Mouse (Mus musculus): Measurements from ENCODE around the gene Ddx47. TPM values are rescaled to one million over a fixed set of nuclear protein-coding genes. Genes with fewer than 3 reads are reported as not detected.

The Ddx47 gene
- 10 to 100 TPM; 58.5 to 71.2 (median 60.2) TPM for total RNA-seq (2022)

DNA sequence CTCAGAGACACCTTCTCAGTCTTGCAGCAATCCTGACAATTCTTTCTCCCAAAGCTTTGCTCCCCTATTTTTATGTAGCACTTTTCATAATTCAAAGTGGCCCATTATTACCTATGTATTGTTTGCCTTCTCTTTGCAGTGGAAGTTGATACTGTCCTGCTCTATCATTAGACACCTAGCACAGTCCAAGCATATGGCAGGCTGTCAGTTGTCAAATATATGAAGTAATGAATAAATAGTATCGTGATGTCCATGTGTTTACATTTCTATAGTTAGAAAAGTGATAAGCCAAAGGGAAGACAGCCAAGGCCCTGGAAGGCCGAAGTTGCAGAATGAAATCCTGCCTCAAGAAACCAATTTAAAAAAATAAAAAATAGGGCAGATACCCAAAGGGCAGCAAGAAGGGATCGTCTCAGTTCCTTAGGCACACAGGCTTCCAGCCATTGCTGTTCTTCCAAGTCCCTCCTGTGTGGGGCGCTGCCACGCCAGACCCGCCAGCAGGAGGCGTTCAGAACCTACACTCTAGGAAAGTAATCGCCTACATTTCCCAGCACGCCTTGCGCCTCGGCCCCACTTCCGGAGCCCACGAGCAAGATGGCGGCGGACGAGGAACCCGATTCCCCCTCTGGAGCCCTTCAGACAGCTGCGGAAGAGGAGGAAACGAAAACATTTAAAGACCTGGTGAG, at the start of gene Ddx47:
Ddx47 (plus strand) TSS at position 565 of the 686 bp plus-strand sequence.
- DNase-seq (ENCODE audit: low spot score in 2 of 2) = peak; percentile 91 to 95

DNA sequence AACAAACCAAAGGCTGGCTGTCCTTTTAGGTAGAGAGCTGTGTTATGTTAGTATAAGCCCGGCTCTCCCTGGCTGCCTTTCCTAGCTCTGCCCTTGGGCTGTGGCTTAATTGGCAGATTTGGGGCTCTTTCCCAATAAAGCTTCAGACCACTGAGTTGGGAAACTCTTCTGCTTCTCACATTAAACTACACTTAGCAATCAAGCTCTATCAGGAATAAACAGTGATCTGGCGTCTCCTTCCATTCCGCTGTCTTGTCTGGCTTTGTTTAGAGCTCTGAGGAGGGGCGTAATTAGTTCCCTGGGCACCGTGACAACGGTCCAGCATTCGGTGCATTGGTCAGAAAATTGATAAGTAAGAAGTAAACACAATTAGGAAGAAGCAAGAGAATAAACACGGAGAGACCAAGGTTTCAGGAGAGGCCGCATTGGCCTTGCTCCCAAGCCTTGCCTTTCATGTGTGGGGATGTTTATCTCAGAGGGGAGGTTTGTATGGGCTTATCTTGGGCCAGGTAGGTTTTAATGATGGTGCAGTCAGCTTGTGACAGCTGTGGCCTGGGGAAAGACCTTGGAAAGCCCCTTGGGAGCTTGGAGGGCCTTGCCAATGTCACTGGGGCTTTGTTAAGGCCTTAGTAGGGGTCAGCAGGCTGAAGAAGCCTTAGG, 49.4 kb upstream of the Ddx47 start:
- no peak for DNase-seq (ENCODE audit: low spot score in 2 of 2)

DNA sequence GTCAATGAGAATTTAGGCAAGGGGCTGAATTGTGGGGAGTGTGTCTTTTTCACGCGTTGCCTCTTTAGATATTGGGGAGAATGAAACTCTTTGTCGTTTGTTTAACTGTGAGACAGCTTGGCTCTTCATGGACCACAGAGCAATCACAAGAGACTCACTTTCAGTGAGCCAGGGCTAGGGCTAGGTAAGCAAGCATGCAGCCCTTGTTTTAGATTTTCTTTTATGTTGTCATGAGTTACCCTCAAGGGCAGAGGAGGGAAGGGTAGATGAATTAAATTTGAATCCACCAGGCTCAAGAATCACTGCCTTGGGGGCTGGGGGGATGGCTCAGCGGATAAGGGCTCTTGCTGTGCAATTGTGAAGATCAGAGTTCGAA, 48.9 kb upstream of the Ddx47 start:
- no peak for DNase-seq (ENCODE audit: low spot score in 2 of 2)

DNA sequence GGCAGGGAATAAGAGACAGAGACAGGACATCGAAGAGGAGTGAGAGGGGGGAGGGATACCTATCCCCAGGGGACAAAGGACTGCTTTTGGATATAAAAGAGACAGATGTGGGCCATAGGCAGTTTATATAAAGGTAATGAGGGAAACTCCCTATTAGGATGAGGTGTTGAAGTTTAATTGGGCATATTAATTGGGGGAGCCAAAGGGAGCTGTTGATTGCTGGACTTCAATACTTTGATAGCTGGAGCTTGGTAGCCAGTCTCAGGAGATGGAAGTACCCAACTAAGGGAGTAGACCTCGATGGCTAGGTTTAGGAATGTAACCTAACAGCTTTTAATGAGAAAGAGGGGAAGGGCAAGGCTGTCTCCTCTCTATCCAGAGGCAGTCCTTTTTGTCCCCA, 47.5 kb upstream of the Ddx47 start:
- DNase-seq (ENCODE audit: low spot score in 2 of 2) = no peak

DNA sequence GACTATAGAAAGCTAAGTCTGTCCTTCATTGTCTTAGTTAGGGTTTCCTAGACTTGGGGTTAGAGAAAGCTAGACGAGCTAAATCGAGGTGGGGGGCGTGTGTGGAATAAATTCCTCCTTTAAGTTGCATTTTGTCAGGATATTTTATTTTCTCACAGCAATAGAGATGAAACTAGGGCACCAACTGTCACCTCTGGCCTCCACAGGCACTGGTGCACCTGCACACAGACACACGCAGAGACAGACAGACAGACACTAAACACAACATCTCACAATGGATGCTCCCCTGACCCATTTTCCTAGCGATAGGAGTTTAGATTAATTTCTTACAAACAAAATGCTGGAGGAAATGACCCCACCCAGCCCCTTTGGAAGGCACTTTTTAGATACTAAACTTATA, 44.7 kb upstream of the Ddx47 start:
- no peak for DNase-seq (ENCODE audit: low spot score in 2 of 2)

DNA sequence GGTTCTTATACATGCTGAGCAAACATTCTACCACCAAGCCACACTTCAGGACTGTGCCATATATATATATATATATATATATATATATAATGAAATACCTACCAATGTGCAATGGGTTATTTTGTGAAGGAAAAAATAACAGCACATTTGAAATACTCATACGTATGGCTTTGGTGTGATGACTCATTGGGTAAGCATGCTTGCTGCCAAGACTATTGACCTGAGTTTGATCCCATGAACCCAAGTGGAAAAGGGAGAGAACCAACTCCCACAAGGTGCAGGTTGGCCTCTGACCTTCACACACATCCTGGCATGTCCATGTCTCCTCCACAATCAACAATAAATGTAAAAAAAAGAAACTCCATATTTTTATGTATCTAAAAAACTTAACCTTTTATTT, 43.1 kb upstream of the Ddx47 start:
- no peak for DNase-seq (ENCODE audit: low spot score in 2 of 2)

DNA sequence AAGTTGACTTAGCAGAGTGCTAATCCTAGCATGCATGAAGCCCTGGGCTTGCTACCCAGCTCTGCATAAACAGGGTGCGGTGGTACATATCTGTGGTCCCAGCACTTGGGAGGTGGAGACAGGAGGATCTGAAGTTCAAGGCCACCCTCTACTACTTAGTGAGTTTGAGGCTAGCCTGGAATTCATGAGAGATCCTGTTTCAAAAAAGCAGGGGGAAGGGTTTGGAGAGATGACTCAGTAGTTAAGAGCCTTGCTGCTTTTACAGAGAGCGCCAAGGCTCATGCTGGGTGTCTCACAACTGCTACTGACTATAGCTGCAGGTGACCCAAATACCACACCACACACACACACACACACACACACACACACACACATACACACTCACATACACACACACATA, 41.9 kb upstream of the Ddx47 start:
- DNase-seq (ENCODE audit: low spot score in 2 of 2) = no peak

DNA sequence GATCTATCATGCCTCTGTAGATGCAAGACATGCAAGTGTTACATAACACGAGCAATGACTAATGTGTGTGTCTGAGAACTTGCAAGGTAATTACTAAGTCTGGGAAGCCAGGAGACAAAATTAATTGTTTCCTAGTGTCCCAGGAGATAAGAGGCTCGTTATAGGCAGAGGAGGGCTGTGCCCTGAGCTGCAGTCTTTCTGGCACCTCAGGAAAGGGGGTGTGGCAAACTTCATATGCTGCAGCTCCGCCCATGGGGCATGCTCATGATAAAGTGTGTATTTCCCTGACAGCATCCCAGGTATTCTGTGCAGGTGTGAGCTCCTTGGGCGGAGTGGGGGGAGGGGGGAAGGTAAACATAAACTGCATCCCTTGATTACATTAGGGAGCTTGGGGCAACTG, 39.3 kb upstream of the Ddx47 start:
- DNase-seq (ENCODE audit: low spot score in 2 of 2) = no peak

DNA sequence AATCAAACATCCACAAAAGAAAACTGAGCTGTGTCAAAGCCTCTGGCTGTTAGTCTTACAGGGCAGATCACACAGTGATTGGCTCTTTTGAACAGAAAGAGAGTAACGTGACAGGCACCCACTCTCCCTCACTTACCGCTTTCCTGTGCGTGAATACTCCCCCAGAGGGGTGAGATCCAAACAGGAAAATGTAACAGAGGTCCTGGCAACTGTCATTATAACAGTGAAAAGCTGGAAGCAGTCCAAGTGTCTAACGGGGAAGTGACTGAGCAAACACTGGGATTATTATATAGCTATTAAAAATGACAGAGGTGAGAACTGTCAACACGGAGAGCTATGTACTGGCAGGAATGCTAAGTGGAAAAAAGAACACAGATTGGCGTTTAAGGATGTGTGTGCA, 34.8 kb upstream of the Ddx47 start:
- no peak for DNase-seq (ENCODE audit: low spot score in 2 of 2)

DNA sequence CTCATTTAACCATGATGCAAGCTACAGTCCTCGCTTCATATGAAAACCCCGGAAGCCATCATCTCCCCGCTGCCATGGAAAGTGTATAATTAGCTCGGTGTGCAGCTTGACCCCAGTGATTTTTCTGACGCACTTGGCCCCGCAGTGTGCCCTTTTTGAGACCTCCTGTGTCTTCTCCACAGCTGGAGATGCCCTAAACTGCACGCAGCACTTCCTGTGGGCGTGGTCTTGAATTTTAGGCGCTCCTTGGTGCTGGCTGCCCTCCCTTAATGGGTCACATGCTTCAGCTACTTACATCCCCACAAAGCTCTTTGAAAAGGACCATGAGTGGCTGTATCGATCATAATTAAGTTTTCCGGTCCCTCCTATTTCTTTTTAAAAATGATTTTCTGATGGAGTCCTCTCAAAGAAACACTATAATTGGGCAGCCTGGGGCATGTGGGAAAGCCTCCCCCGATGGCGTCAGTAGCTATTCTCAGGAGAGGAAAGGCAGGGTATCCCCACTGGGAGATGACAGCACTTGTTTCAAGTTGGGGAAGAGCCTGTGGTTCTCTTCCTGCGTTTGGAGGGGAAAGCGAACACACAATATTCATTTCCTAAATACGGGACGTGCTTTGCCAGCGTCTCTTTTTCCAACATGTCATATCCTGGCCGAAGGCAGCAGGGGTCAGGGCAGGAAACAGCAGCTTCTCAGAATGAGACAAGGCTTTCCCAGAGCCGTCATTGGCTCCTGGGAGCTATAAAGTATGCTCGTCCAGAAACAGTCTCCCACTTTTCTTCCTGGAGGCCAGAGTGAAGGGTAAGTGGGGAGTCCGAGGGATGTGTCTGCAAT, 30.0 kb upstream of the Ddx47 start, which contains the start of gene Apold1:
Apold1 (plus strand) TSS at position 488 of the 832 bp plus-strand sequence.
- no peak for DNase-seq (ENCODE audit: low spot score in 2 of 2)

DNA sequence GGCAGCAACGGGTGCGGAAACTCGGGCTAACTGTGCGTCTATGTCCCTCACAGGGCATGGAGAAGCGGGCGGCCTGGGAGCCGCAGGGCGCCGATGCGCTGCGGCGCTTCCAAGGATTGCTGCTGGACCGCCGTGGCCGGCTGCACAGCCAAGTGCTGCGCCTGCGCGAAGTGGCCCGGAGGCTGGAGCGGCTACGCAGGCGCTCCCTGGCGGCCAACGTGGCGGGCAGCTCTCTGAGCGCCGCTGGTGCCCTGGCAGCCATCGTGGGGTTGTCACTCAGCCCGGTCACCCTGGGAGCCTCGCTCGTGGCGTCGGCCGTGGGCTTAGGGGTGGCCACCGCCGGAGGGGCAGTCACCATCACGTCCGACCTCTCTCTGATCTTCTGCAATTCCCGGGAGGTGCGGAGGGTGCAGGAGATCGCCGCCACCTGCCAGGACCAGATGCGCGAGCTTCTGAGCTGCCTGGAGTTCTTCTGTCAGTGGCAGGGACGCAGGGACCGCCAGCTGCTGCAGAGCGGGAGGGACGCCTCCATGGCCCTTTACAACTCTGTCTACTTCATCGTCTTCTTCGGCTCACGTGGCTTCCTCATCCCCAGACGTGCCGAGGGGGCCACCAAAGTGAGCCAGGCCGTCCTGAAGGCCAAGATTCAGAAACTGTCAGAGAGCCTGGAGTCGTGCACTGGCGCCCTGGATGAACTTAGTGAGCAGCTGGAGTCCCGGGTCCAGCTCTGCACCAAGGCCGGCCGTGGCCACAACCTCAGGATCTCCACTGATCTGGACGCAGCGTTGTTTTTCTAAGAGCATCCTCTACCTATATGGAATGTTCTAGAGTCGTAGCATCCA, 27.7 kb upstream of the Ddx47 start:
- peak; percentile 73 to 88 for DNase-seq (ENCODE audit: low spot score in 2 of 2)

DNA sequence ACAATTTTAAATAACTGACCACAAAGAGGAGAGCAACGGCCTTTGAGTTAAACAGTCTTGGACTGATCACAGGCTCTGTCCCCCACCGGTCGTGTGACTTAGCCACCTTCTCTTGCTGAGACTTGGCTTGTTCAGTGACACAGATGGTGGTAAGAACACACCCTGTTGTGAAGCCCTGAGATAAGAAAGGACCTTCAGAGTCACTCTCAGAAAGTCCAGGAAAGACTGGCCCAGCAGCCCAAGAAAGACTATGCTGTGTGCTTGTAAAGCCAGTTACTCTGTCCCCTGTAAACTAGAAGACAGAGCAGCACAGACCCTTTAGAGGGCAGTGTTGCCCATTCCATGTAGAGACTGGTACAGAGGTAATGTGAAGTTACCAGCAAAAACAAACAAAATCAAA, 26.7 kb upstream of the Ddx47 start:
- DNase-seq (ENCODE audit: low spot score in 2 of 2) = no peak

DNA sequence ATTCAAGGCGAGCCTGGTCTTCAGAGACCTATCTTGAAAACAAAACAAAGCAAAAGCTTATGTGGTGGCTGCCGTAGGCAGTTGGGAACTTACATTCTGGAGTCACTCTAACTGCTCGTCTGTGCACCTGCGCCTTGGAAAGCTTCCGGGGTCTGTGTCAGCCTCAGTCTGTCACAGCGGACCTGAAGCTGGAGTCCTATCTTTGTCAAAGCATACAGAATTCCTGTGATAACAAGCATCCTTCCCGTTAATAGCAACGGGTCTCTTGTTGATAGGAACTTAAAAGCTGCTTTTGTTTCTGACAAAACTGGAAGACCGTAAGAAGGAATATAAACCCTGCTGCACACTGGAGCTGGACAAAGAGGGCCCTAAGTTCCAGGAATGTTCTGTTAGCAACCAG, 23.0 kb upstream of the Ddx47 start:
- DNase-seq (ENCODE audit: low spot score in 2 of 2) = no peak

DNA sequence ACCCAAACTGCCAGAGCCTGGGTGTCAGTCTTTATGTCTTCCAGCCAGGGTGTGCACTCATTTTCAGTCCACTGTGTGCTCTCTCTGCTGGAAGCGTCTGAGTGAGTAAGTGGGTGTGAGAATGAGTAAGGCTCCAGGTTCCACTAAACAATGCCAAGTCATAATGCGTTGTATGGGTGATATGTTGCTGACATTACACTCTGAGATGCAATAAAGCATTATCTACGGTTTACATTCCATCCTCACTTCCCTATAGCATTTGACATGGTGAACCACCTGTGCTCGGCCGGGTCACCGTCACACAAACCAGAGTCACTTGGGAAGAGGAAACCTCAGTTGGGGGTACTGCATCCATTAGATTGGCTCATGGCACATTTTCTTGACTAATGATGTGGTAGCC, 20.7 kb upstream of the Ddx47 start:
- DNase-seq (ENCODE audit: low spot score in 2 of 2) = no peak

DNA sequence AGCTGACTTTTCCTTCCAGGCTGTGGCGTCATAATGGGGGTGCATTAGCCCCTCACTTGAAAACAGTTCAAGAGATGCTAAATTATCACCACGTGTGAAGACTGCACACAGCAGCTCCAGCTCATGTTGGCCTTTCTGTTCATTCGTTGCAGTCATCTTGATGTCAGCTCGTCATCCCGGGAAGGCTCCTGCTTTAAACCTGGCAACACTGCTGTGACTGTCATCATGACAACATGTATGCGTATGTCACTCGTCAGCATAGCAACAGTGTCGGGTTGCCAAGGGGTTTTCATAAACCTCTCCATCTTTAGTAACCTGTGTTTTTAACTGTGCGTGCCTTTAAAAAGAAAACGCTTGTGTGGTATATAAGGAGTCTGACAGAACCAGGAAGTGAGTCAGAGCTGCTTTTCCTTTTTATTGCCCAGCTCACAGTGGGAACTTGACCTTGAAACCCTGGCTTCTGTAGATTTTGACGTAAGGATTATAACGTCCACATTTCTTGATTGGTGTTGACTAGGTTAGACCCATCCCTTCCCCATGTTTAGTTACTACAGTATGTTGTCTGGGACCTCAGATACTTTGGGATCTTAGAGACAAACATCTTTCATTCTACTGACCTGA, 17.3 kb upstream of the Ddx47 start:
- DNase-seq (ENCODE audit: low spot score in 2 of 2) = peak; percentile 50 to 65

DNA sequence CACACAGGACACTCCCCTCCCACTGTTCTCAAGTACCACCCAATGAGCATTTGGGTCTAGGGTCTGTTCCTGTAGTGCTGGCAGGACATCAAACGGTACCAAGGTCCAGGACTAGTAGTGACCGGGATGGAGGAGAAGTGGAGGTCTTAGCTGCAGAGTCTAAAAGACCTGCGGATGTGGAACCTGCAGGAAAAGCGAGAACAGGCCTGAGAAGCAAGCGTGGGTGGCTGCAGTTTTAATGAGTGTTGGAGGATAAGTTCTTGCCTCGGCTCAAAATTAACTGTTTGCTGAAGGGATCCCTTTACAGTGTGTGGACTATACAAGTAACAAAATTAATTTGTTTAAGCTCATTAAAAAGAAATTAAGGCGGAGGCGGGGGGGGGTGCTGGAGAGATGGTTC, 16.4 kb upstream of the Ddx47 start:
- no peak for DNase-seq (ENCODE audit: low spot score in 2 of 2)

DNA sequence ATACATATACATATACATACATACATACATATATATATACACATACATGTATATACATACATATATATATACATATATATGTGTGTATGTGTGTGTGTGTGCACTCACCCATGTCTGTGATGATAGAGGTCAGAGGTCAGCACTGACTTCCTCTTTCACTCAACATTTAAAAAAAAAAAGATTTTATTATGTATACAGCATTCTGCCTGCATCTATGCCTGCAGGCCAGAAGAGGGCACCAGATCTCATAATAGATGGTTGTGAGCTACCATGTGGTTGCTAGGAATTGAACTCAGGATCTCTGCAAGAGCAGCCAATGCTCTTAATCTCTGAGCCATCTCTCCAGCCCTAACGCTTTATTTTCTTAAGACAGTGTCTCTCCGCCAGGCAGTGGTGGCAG, 14.5 kb upstream of the Ddx47 start:
- no peak for DNase-seq (ENCODE audit: low spot score in 2 of 2)

DNA sequence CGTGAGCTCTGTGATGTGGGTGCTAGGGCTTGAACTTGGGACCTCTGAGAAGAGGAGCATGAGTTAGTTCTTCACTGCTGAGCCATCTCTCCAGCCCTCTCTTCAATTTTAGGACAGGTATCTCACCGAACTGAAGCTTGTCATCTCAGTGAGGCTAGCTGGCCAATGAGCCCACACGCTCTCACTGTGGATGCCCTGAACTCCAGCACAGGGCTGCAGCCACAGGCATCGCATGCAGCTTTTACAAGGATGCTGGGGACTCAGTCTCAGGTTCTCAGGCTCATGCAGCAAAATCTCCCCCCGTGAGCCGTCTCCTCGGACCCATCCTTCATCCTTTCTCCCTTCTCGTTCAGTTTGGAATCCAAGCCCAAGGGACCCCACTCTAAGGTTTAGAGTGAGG, 13.3 kb upstream of the Ddx47 start:
- DNase-seq (ENCODE audit: low spot score in 2 of 2) = no peak

DNA sequence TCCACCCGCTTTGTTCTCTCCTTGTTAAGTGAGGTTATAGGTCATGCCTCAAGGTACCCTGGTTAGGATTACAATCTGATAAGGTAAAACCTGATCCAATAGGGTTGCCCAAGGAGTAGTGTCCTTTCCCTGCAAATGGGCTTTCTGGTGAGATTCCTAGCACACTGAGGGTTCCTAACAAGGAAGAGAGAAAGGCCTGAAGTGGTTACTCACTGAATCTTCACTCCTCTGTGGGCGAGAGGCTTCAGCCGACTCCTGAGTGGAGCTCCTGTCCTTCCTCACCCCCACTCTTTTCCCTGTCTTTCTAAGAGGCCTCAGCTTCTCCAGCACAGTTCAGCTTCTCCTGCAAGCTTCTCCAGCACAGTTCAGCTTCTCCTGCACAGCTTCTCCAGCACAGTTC, 12.6 kb upstream of the Ddx47 start:
- no peak for DNase-seq (ENCODE audit: low spot score in 2 of 2)

DNA sequence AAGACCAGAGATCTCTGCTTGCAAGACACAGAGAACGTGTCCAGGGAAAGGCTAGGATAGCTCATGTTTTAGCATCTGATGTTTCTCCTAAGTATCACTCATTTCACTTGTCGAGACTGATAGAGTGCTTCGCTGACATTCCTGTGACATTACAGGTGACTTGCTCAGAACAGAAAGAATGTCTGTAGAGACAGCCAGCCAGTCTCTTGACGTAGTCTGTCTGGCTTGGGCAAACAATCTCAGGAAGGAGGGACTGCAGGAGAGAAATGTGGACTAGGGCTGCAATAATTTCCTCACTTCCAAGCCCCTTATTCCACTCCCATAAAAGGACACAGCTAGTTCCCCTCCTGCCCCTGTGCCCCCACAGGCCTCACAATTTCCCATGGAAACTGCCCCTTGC, 11.1 kb upstream of the Ddx47 start:
- no peak for DNase-seq (ENCODE audit: low spot score in 2 of 2)

DNA sequence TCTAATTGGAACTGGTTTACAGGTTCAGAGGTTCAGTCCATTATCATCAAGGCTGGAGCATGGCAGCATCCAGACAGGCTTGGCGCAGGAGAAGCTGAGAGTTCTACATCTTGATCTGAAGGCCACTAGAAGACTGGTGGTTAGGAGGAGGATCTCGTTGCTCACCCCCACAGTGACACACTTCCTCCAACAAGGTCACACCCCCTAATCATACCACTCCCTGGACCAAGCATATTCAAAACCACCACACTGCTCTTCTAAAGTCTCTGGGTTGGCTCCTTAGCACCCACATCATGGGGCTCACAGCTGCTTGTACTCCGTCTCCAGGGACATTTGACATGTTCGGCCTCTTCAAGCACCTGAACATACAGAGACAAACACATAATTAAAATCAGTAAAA, 9.4 kb upstream of the Ddx47 start:
- DNase-seq (ENCODE audit: low spot score in 2 of 2) = no peak
